Mouse (Mus musculus) forebrain, embryonic 13.5 days (tissue): ENCODE results near the gene Mef2a. TPM values are rescaled to one million over a fixed set of nuclear protein-coding genes. Genes with fewer than 3 reads are reported as not detected.

Experiments used
- ATAC-seq: fragments of 200-750 bp; cut with Nextera tagmentation; 2 replicates; pipeline ENCODE4 v1.8.0; 2017
- H3K27ac ChIP-seq: fragments of 300-500 bp; sonication (generic); 2 replicates; pipeline ENCODE4 v1.5.1; 2015; ENCODE audit warnings: inconsistent platforms, mild to moderate bottlenecking, moderate library complexity
- H3K27me3 ChIP-seq: fragments of 300-500 bp; sonication (generic); 2 replicates; pipeline ENCODE4 v1.6.1; 2015; ENCODE audit warnings: mild to moderate bottlenecking, inconsistent platforms
- H3K36me3 ChIP-seq: fragments of 300-500 bp; sonication (generic); 2 replicates; pipeline ENCODE4 v1.6.1; 2015; ENCODE audit warnings: mild to moderate bottlenecking, inconsistent platforms; ENCODE audit not compliant: poor library complexity, severe bottlenecking
- H3K4me1 ChIP-seq: fragments of 300-500 bp; sonication (generic); 2 replicates; pipeline ENCODE4 v1.6.1; 2015; ENCODE audit warnings: inconsistent platforms
- H3K4me2 ChIP-seq: fragments of 300-500 bp; sonication (generic); 2 replicates; pipeline ENCODE4 v1.6.1; 2015; ENCODE audit warnings: inconsistent platforms, mild to moderate bottlenecking, moderate library complexity
- H3K4me3 ChIP-seq: fragments of 300-500 bp; sonication (generic); 2 replicates; pipeline ENCODE4 v1.5.1; 2015; ENCODE audit warnings: mild to moderate bottlenecking, inconsistent platforms
- H3K9ac ChIP-seq: fragments of 300-500 bp; sonication (generic); 2 replicates; pipeline ENCODE4 v1.6.1; 2015; ENCODE audit warnings: mild to moderate bottlenecking, inconsistent platforms
- H3K9me3 ChIP-seq: fragments of 300-500 bp; sonication (generic); replicated peaks from 2 replicates; pipeline ENCODE4 v1.6.1; 2016; ENCODE audit warnings: inconsistent platforms
- WGBS: fragments of 180-500 bp; shearing (Covaris S2); methylation state at CpG from one replicate; pipeline ENCODE4 v1.1.7; 2015; 5-methylcytosine and 5-hydroxymethylcytosine counted together
- polyA plus RNA-seq: library from polyadenylated mRNA; unstranded; fragments of >200 nt; fragmentation: Nextera tagmentation; extraction: Ambion mirVana; gene quantifications from 2 replicates; pipeline ENCODE4 v1.2.1, GENCODE M21; 2015

The Mef2a gene
- polyA plus RNA-seq, 1 experiment from 2014 or later, result 26.0 TPM

DNA sequence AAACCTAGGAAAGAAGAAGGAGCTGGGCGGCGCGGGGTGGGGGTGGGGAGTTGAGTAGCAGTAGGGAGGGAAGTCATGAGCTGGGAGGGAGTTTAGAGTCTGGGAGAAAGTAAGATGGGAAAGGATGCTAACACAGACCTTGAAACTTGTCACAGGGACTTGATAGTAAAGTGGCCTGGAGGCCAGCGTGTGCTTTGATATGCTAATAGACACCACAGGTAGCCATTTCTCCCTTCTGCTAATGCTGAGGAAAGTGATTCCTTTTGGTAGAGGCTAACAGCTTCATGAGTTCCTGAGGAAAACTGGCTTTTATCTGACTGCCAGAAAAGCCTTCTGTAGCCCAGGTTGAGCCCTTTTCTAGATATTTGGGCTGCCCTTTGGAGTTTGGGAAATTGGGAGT, 188.9 kb downstream of the Mef2a start:
- H3K27ac ChIP-seq, result no peak overlapping the region
- 4% methylated on average over 4 of the region's 4 CpGs for WGBS
- no peaks in the 10 kb centered on the region for H3K27me3 ChIP-seq
- H3K4me3 ChIP-seq, result no peak overlapping the region
- no peaks in the 10 kb centered on the region for H3K4me1 ChIP-seq
- no peak for ATAC-seq
- H3K4me2 ChIP-seq, result no peak overlapping the region
- no peaks in the 10 kb centered on the region for H3K36me3 ChIP-seq
- H3K9me3 ChIP-seq, result no peaks in the 10 kb centered on the region
- no peak overlapping the region for H3K9ac ChIP-seq

Other genes with a start within 250 kb of the Mef2a start
- 21.7 and 23.2 TPM in 2 replicates for gene Lysmd4, start 150.3 kb downstream of the Mef2a start, polyA plus RNA-seq